Mouse (Mus musculus) stomach, postnatal 0 days (tissue): Measurements from ENCODE around the gene Slc4a1. TPM values are rescaled to one million over a fixed set of nuclear protein-coding genes. Genes with fewer than 3 reads are reported as not detected.

ENCODE experiments used
- ATAC-seq: fragments of 200-750 bp; cut with Nextera tagmentation; 2 replicates; pipeline ENCODE4 v1.8.0; 2017; ENCODE audit not compliant: low FRiP score, low TSS enrichment
- DNase-seq: peaks from one replicate; pipeline ENCODE4 v3.0.0-alpha.2; 2016; ENCODE audit warnings: low spot score
- H3K27ac ChIP-seq: fragments of 300-500 bp; sonication (generic); replicated peaks from 2 replicates; pipeline ENCODE4 v1.5.1; 2014; ENCODE audit warnings: mild to moderate bottlenecking, control low read depth
- H3K27me3 ChIP-seq: fragments of 300-500 bp; sonication (generic); 2 replicates; pipeline ENCODE4 v1.6.1; 2014; ENCODE audit warnings: low read length; ENCODE audit not compliant: control insufficient read depth, insufficient read depth
- H3K36me3 ChIP-seq: fragments of 300-500 bp; sonication (generic); 2 replicates; pipeline ENCODE4 v1.6.1; 2014; ENCODE audit warnings: low read length, mixed read lengths; ENCODE audit not compliant: control insufficient read depth, insufficient read depth
- H3K4me1 ChIP-seq: fragments of 300-500 bp; sonication (generic); replicated peaks from 2 replicates; pipeline ENCODE4 v1.6.1; 2014; ENCODE audit warnings: antibody characterized with exemption; ENCODE audit not compliant: control insufficient read depth, insufficient read depth
- H3K4me2 ChIP-seq: fragments of 300-500 bp; sonication (generic); replicated peaks from 2 replicates; pipeline ENCODE4 v1.6.1; 2014; ENCODE audit warnings: low read depth, mild to moderate bottlenecking, control low read depth, moderate library complexity
- H3K4me3 ChIP-seq: fragments of 300-500 bp; sonication (generic); 2 replicates; pipeline ENCODE4 v1.5.1; 2014; ENCODE audit warnings: low read depth, low read length, control low read depth
- H3K9ac ChIP-seq: fragments of 300-500 bp; sonication (generic); 2 replicates; pipeline ENCODE4 v1.6.1; 2014; ENCODE audit warnings: mild to moderate bottlenecking, low read length, control low read depth, mixed read lengths
- H3K9me3 ChIP-seq: fragments of 300-500 bp; sonication (generic); 2 replicates; pipeline ENCODE4 v1.6.1; 2016; ENCODE audit warnings: low read length; ENCODE audit not compliant: control insufficient read depth
- CTCF ChIP-seq: IDR thresholded peaks from 2 replicates; pipeline ENCODE4 v1.5.1; 2016; ENCODE audit warnings: antibody characterized with exemption, low read depth, mild to moderate bottlenecking, moderate library complexity
- EP300 ChIP-seq: optimal IDR thresholded peaks from 2 replicates; pipeline ENCODE3; 2016; ENCODE audit warnings: antibody characterized with exemption
- WGBS: fragments of 180-500 bp; shearing (Covaris S2); extraction: QIAGEN DNeasy Blood & Tissue Kit; methylation state at CpG from one replicate; pipeline ENCODE4 v1.1.7; 2014; 5-methylcytosine and 5-hydroxymethylcytosine counted together
- microRNA-seq: library from miRNA; unstranded; fragments of <30 nt; microRNA quantifications from one replicate; pipeline ENCODE4, GENCODE M21; 2016
- polyA plus RNA-seq: library from polyadenylated mRNA; unstranded; fragments of >200 nt; fragmentation: Nextera tagmentation; extraction: Ambion mirVana; gene quantifications from 2 replicates; pipeline ENCODE4 v1.2.1, GENCODE M21; 2015

Gene Slc4a1
- polyA plus RNA-seq, 1 experiment from 2014 or later: 0.72 TPM

- peaks cover 27% of the 10 kb centered on the region for H3K36me3 ChIP-seq
- peak overlapping the region; percentile 34; the same call in 1 of the 2 replicates for H3K4me3 ChIP-seq
- 79% methylated on average over 22 of the region's 22 CpGs for WGBS
These were observed 56.0 kb downstream of the Slc4a1 start for GRCm38 (mm10) chr11:102309821-102310617.

GRCm38 (mm10) chr11:102308979-102309378, 57.0 kb downstream of the Slc4a1 start:
- Histone ChIP-seq H3K36me3 (peaks cover 23% of the 10 kb centered on the region), H3K4me1 (peaks cover 6% of the 10 kb centered on the region; the same call in 1 of the 2 replicates), H3K4me3 (peak overlapping the region; percentile 34), H3K27me3 (no peaks in the 10 kb centered on the region), H3K4me2 (peak overlapping the region; percentile 55), H3K9ac (peak overlapping the region; percentile 38; the same call in 1 of the 2 replicates), H3K27ac (peak overlapping the region; percentile 77), H3K9me3 (no peaks in the 10 kb centered on the region)
- TF ChIP-seq EP300 (no peak), CTCF (peak; percentile 99)
- DNase-seq (peak; percentile 99), ATAC-seq (peak; percentile 96)
- WGBS: under 1% methylated on average over 27 of the region's 27 CpGs

More at GRCm38 (mm10) chr11:102309821-102310617, 56.0 kb downstream of the Slc4a1 start:
- Histone ChIP-seq H3K4me2 (peak overlapping the region; percentile 55), H3K27ac (peak overlapping the region; percentile 77), H3K27me3 (no peaks in the 10 kb centered on the region), H3K4me1 (peaks cover 6% of the 10 kb centered on the region; the same call in 1 of the 2 replicates), H3K9me3 (no peaks in the 10 kb centered on the region), H3K9ac (peak overlapping the region; percentile 38; the same call in 1 of the 2 replicates)
- peak; percentile 27 for DNase-seq
- no peak; the same call in 1 of the 2 replicates for ATAC-seq
- TF ChIP-seq CTCF: no peak
- no peak for TF ChIP-seq EP300

- WGBS: 75% methylated on average over 9 of the region's 9 CpGs
- Histone ChIP-seq H3K9me3 (no peaks in the 10 kb centered on the region), H3K4me1 (peaks cover 6% of the 10 kb centered on the region; the same call in 1 of the 2 replicates), H3K27ac (no peak overlapping the region), H3K4me2 (no peak overlapping the region), H3K4me3 (no peak overlapping the region), H3K9ac (no peak overlapping the region), H3K36me3 (peaks cover 18% of the 10 kb centered on the region), H3K27me3 (no peaks in the 10 kb centered on the region)
- ATAC-seq (no peak), DNase-seq (no peak)
- TF ChIP-seq CTCF (no peak), EP300 (no peak)
These were observed 57.9 kb downstream of the Slc4a1 start for GRCm38 (mm10) chr11:102308104-102308503.

GRCm38 (mm10) chr11:102305359-102305758, 60.6 kb downstream of the Slc4a1 start:
- 66% methylated on average over 3 of the region's 3 CpGs for WGBS
- ATAC-seq (no peak), DNase-seq (no peak)
- Histone ChIP-seq H3K4me2 (no peak overlapping the region), H3K4me1 (peaks cover 6% of the 10 kb centered on the region; the same call in 1 of the 2 replicates), H3K9me3 (no peaks in the 10 kb centered on the region), H3K27me3 (no peaks in the 10 kb centered on the region), H3K36me3 (peaks cover 18% of the 10 kb centered on the region), H3K4me3 (no peak overlapping the region), H3K27ac (no peak overlapping the region), H3K9ac (no peak overlapping the region)
- TF ChIP-seq CTCF (no peak), EP300 (no peak)

GRCm38 (mm10) chr11:102304141-102304540, 61.9 kb downstream of the Slc4a1 start:
- TF ChIP-seq EP300: no peak
- TF ChIP-seq CTCF: no peak
- WGBS: 32% methylated on average over 2 of the region's 2 CpGs
- Histone ChIP-seq H3K4me1 (no peaks in the 10 kb centered on the region), H3K36me3 (peaks cover 16% of the 10 kb centered on the region), H3K27me3 (no peaks in the 10 kb centered on the region), H3K4me2 (no peak overlapping the region), H3K4me3 (no peak overlapping the region), H3K27ac (no peak overlapping the region; the same call in 1 of the 2 replicates), H3K9ac (no peak overlapping the region), H3K9me3 (no peaks in the 10 kb centered on the region)
- peak; percentile 22 for DNase-seq
- ATAC-seq: no peak

GRCm38 (mm10) chr11:102299839-102300238, 66.2 kb downstream of the Slc4a1 start:
- H3K9ac ChIP-seq: no peak overlapping the region
- WGBS: 5% methylated on average over 1 of the region's 1 CpGs
- peak; percentile 79 for DNase-seq
- no peak for ATAC-seq
- no peak for TF ChIP-seq EP300
- TF ChIP-seq CTCF: peak; percentile 80
- no peaks in the 10 kb centered on the region for H3K27me3 ChIP-seq
- H3K27ac ChIP-seq: no peak overlapping the region
- H3K4me3 ChIP-seq: no peak overlapping the region
- peaks cover 6% of the 10 kb centered on the region; the same call in 1 of the 2 replicates for H3K4me1 ChIP-seq
- no peaks in the 10 kb centered on the region for H3K36me3 ChIP-seq
- H3K9me3 ChIP-seq: no peaks in the 10 kb centered on the region
- H3K4me2 ChIP-seq: no peak overlapping the region

Small RNA genes lying within 50 kb of the gene (microRNA-seq; reads per million reads assigned to microRNA genes)
- not detected for gene Mir6930

Other genes starting within 250 kb of the Slc4a1 start
- 0.07 TPM in 1 of 2 replicates, not detected in the other for gene Nags, start 220.7 kb downstream of the Slc4a1 start, polyA plus RNA-seq
- 13.8 and 14.5 TPM in 2 replicates for gene Tmem101, start 209.8 kb downstream of the Slc4a1 start, polyA plus RNA-seq
- 70.0 and 99.4 TPM in 2 replicates for gene Lsm12, start 180.9 kb downstream of the Slc4a1 start, polyA plus RNA-seq
- gene G6pc3, start 176.6 kb downstream of the Slc4a1 start, polyA plus RNA-seq: 19.2 and 19.4 TPM in 2 replicates
- gene Hdac5, start 136.0 kb downstream of the Slc4a1 start, polyA plus RNA-seq: 33.8 and 43.3 TPM in 2 replicates
- gene BC030867, start 117.3 kb downstream of the Slc4a1 start, polyA plus RNA-seq: 2.2 and 2.7 TPM in 2 replicates
- 0.04 TPM in 1 of 2 replicates, not detected in the other for gene Asb16, start 97.5 kb downstream of the Slc4a1 start, polyA plus RNA-seq
- gene Tmub2, start 81.3 kb downstream of the Slc4a1 start, polyA plus RNA-seq: 30.3 and 31.3 TPM in 2 replicates
- gene Atxn7l3, start 69.6 kb downstream of the Slc4a1 start, polyA plus RNA-seq: 6.9 and 7.3 TPM in 2 replicates
- 46.6 and 46.7 TPM in 2 replicates for gene Ubtf, start 46.5 kb downstream of the Slc4a1 start, polyA plus RNA-seq
- gene Rundc3a, start 27.2 kb upstream of the Slc4a1 start, polyA plus RNA-seq: 5.1 and 5.9 TPM in 2 replicates
- gene Slc25a39, start 41.7 kb upstream of the Slc4a1 start, polyA plus RNA-seq: 189 and 200 TPM in 2 replicates
- gene Grn, start 64.1 kb upstream of the Slc4a1 start, polyA plus RNA-seq: 126 and 142 TPM in 2 replicates
- 2.0 and 2.9 TPM in 2 replicates for gene Fam171a2, start 81.5 kb upstream of the Slc4a1 start, polyA plus RNA-seq
- 5.4 and 6.5 TPM in 2 replicates for gene Itga2b, start 103.9 kb upstream of the Slc4a1 start, polyA plus RNA-seq
- gene Gpatch8, start 190.2 kb upstream of the Slc4a1 start, polyA plus RNA-seq: 16.7 and 16.8 TPM in 2 replicates
- gene Gm11627, start 213.3 kb upstream of the Slc4a1 start, polyA plus RNA-seq: 20.1 and 22.4 TPM in 2 replicates
- 10.2 and 11.8 TPM in 2 replicates for gene Fzd2, start 238.2 kb upstream of the Slc4a1 start, polyA plus RNA-seq